Mouse (Mus musculus) thymus, adult 2 months (tissue): Measurements from ENCODE around the gene Cp. TPM values are rescaled to one million over a fixed set of nuclear protein-coding genes. Genes with fewer than 3 reads are reported as not detected.

ENCODE experiments used
- DNase-seq: peaks from one replicate; pipeline ENCODE4 v3.0.0; 2021
- H3K27ac ChIP-seq: fragments of 200-500 bp; 2 replicates; pipeline ENCODE4 v1.5.1; 2012; ENCODE audit warnings: low read length, control low read depth; ENCODE audit not compliant: control insufficient read depth, insufficient read depth
- H3K27me3 ChIP-seq: fragments of 200-500 bp; 2 replicates; pipeline ENCODE4 v1.6.1; 2012; ENCODE audit warnings: mild to moderate bottlenecking, low read length, moderate library complexity, mixed read lengths; ENCODE audit not compliant: control insufficient read depth, insufficient read depth
- H3K36me3 ChIP-seq: fragments of 200-500 bp; 2 replicates; pipeline ENCODE4 v1.6.1; 2012; ENCODE audit warnings: mild to moderate bottlenecking, low read length, moderate library complexity; ENCODE audit not compliant: control insufficient read depth, insufficient read depth
- H3K4me1 ChIP-seq: fragments of 200-500 bp; replicated peaks from 2 replicates; pipeline ENCODE4 v1.6.1; 2012; ENCODE audit warnings: low read length; ENCODE audit not compliant: control insufficient read depth, insufficient read depth
- H3K4me3 ChIP-seq: fragments of 200-500 bp; 2 replicates; pipeline ENCODE4 v1.5.1; 2012; ENCODE audit warnings: mild to moderate bottlenecking, low read length, control low read depth, moderate library complexity; ENCODE audit not compliant: control insufficient read depth, insufficient read depth
- CTCF ChIP-seq: fragments of 200-500 bp; IDR thresholded peaks from 2 replicates; pipeline ENCODE4 v1.5.1; 2012; ENCODE audit warnings: mild to moderate bottlenecking, control low read depth, low read length, moderate library complexity, borderline replicate concordance; ENCODE audit not compliant: control insufficient read depth, poor library complexity, insufficient read depth; ENCODE audit errors: extremely low read depth
- POLR2A ChIP-seq: fragments of 200-500 bp; IDR thresholded peaks from 2 replicates; pipeline ENCODE4 v1.6.1; 2012; ENCODE audit warnings: mild to moderate bottlenecking, low read length, control low read depth, moderate library complexity; ENCODE audit not compliant: control insufficient read depth, poor library complexity, insufficient read depth; ENCODE audit errors: extremely low read depth
- WGBS: fragments of 180-500 bp; shearing (Covaris S2); methylation state at CpG from one replicate; pipeline ENCODE4 v1.1.7; 2018; 5-methylcytosine and 5-hydroxymethylcytosine counted together
- polyA plus RNA-seq: library from polyadenylated mRNA; depleted of rRNA; stranded (reverse); fragments of >200 nt; gene quantifications from 2 replicates; pipeline ENCODE4 v1.2.3, GENCODE M21; 2012

The Cp gene
- polyA plus RNA-seq, 1 experiment, result 3.9 TPM

GRCm38 (mm10) chr3:20014454-20014853 lies 57.6 kb downstream of the Cp start:
- no peaks in the 10 kb centered on the region for H3K27me3 ChIP-seq
- DNase-seq, result no peak
- H3K36me3 ChIP-seq, result peaks cover 41% of the 10 kb centered on the region
- H3K27ac ChIP-seq, result no peak overlapping the region
- H3K4me1 ChIP-seq, result no peaks in the 10 kb centered on the region
- TF ChIP-seq POLR2A (no peak), CTCF (no peak)
- H3K4me3 ChIP-seq, result no peak overlapping the region
- 98% methylated on average over 2 of the region's 2 CpGs for WGBS

DNA sequence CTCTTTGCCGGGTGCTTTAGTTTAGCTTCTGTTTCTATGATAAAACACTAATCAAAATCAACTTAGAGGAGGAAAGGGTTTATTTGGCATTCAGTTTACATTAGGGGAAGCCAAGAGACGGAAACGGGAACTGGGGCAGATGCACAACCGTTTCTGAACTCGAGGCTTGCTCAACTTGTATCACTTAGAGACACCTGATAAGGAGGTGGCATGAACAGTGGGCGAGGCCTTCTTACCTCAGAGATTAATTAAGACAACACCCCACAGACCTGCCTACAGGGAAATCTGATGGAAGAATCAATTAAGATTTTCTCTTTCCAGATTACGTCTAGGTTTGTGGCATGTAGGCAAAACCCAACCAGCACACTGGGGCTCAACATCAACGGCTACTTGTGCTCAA lies 61.2 kb downstream of the Cp start:
- Histone ChIP-seq H3K27me3 (no peaks in the 10 kb centered on the region), H3K4me1 (no peaks in the 10 kb centered on the region), H3K36me3 (peaks cover 46% of the 10 kb centered on the region), H3K4me3 (no peak overlapping the region), H3K27ac (no peak overlapping the region)
- no peak for DNase-seq
- WGBS, result 94% methylated on average over 8 of the region's 8 CpGs
- TF ChIP-seq CTCF (no peak), POLR2A (no peak)

- 98% methylated on average over 1 of the region's 1 CpGs for WGBS
- TF ChIP-seq POLR2A (no peak), CTCF (no peak)
- Histone ChIP-seq H3K4me3 (no peak overlapping the region), H3K4me1 (no peaks in the 10 kb centered on the region), H3K27ac (no peak overlapping the region), H3K36me3 (peaks cover 43% of the 10 kb centered on the region), H3K27me3 (no peaks in the 10 kb centered on the region)
- DNase-seq, result no peak
Observed at GRCm38 (mm10) chr3:20023832-20024231, 67.0 kb downstream of the Cp start.

DNA sequence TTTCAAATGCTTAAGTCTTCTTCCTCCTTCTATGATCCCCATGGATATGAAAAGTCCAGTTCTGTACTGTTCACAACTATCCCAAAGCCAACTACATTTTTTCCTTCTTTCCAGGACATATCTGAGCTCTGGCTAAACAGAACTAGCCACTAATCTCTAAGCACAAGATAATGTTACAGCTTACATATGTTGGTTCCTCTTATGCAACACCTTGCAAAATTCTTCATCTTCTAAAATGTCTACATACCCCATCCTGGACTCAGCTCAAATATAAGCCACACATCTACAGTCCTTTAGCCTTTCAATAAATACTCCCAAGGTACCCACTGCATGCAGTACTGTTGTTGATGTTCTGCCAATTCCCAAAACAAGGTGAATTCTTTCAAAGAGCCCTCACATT lies 69.6 kb downstream of the Cp start:
- Histone ChIP-seq H3K27me3 (no peaks in the 10 kb centered on the region), H3K4me1 (no peaks in the 10 kb centered on the region), H3K36me3 (peaks cover 34% of the 10 kb centered on the region), H3K4me3 (no peak overlapping the region), H3K27ac (no peak overlapping the region)
- DNase-seq, result no peak
- TF ChIP-seq CTCF, result no peak
- no peak for TF ChIP-seq POLR2A

GRCm38 (mm10) chr3:20026996-20027689 lies 70.3 kb downstream of the Cp start:
- H3K4me1 ChIP-seq, result no peaks in the 10 kb centered on the region
- 44% methylated on average over 8 of the region's 8 CpGs for WGBS
- H3K27me3 ChIP-seq, result no peaks in the 10 kb centered on the region
- no peak overlapping the region for H3K4me3 ChIP-seq
- H3K36me3 ChIP-seq, result peaks cover 34% of the 10 kb centered on the region
- H3K27ac ChIP-seq, result no peak overlapping the region
- TF ChIP-seq CTCF (no peak), POLR2A (no peak)
- no peak for DNase-seq

DNA sequence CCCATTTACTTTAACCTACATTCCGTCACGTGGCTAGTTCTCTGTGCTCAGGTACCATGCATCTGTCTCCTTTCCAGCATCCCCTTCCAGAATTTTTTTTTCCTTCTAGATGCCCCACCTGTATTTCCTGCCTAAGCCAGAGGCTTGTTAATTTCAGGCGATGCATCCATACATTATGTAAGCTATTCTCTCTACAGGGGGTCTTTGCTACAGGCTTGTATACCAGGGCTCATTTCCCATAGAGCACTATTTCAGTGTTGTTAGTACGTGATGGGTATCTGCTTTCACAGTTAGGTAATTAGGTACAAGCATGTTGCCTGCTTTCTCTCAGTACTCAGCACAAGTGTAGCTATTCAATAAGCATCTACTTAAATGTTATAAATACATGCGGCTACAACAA lies 70.9 kb downstream of the Cp start:
- H3K36me3 ChIP-seq, result peaks cover 29% of the 10 kb centered on the region
- H3K4me1 ChIP-seq, result no peaks in the 10 kb centered on the region
- no peak for TF ChIP-seq POLR2A
- no peak for TF ChIP-seq CTCF
- no peaks in the 10 kb centered on the region for H3K27me3 ChIP-seq
- H3K27ac ChIP-seq, result no peak overlapping the region
- WGBS, result 91% methylated on average over 5 of the region's 5 CpGs
- no peak overlapping the region for H3K4me3 ChIP-seq
- no peak for DNase-seq

DNA sequence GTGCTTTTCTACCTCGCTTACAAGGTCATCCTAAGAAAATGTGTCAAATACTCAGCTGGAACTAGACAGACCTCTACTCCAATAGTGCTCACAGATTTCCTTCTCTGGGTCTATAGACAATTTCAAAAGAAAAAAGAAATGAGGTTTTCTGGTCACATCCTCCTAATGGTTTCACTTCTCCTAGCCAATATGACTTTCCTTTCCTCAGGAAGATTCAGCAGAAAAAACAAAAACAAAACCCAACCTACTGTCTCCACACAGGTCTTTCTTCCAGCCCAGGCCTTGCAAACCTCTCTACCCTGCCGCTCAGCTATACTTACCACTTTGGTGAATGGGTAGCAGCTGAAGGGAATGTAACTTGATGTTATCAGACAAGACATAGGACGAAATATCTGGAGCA lies 71.8 kb downstream of the Cp start:
- Histone ChIP-seq H3K4me1 (peaks cover under 1% of the 10 kb centered on the region; the same call in 1 of the 2 replicates), H3K27ac (no peak overlapping the region), H3K36me3 (peaks cover 29% of the 10 kb centered on the region), H3K4me3 (no peak overlapping the region), H3K27me3 (no peaks in the 10 kb centered on the region)
- TF ChIP-seq CTCF (no peak), POLR2A (no peak)
- no peak for DNase-seq
- WGBS, result 95% methylated on average over 3 of the region's 3 CpGs
